Mouse (Mus musculus): Measurements from ENCODE around the gene Gins2.

DNA sequence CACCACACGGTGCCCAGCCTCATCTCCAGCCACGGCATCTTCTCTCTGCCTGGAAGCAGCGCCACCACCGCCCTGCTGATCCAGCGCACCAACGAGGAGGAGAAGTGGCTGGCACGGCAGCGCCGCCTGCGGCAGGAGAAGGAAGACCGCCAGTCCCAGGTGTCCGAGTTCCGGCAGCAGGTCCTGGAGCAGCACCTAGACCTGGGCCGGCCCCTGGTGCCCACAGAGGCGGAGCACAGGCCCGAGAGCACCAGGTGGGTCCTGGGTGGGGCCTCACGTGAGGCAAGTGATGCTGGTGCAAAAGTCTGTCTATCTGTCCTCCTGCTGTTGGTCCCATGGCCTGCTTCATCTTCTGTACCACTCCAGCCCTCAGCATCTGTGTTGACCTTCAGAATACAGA is 20.0 kb downstream of the Gins2 start:
- TF ChIP-seq CHD2 (IDR thresholded peaks at IDR 0.05; ENCODE audit: low read depth, low read length) (no peak), MAFK (IDR thresholded peaks at IDR 0.05; ENCODE audit: insufficient read depth, low read depth, low read length) (no peak), ZNF384 (IDR thresholded peaks at IDR 0.05; ENCODE audit: low read depth, low read length) (no peak)

Data from ES-E14 (cell line).